Comparison of ENCODE assay signal across 28 mouse cellular contexts in the genomic region with DNA sequence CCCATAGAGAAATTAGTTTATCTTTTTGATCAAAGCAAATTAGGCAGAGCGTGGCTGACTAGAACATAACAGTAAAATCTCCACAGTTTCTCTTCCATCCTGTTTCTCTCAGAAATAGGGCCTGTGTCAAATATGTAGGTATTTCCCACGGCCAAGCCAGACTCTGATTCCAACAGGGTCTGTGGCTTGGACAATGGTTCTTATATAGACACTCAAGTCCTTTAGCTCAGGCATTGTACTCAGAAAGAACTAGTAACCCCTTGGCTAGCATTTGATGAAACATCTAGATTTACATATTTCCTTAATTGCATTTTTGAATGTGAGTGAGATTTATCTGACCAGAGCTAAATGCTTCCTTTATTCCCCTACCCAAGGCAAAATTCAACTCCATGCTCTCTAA. TPM values are rescaled to one million over a fixed set of nuclear protein-coding genes. Genes with fewer than 3 reads are reported as not detected.
DNase-seq lines count a peak whose midpoint lies in the region; ATAC-seq lines count a peak whose summit lies in the region.
"Had no signal": no experiment of that assay in that cellular context is flagged by ENCODE, and none has a peak within 500 bp of the region (broad histone marks: within the 10 kb centered on the region; RNA-seq: fewer than 3 reads in every experiment).

No protein-coding gene starts in this region.

- H3K9ac ChIP-seq in hindbrain, embryonic 15.5 days = no peak overlapping the region
- H3K9ac ChIP-seq in neural tube, embryonic 12.5 days = no peak overlapping the region
- no peak overlapping the region for H3K9ac ChIP-seq in heart, embryonic 11.5 days (ENCODE audit: low read depth, low read length)

- peak; percentile 17 for DNase-seq in embryo, embryonic 10.5 days (ENCODE audit: low spot score)
- no peak for DNase-seq in embryo, embryonic 10 days (ENCODE audit: low spot score)
- DNase-seq in Muller cell, postnatal 12 days (ENCODE audit: inconsistent ontology term) = peak; percentile 54
- DNase-seq in thymus, postnatal 25 days = no peak
- no peak for DNase-seq in cerebellum, adult 9-11 months
- DNase-seq: adrenal gland, postnatal 10 days; cerebellum, adult 11 months; cerebellum, postnatal 36 days; gastrocnemius, postnatal 25 days; heart, postnatal 14 days; kidney, adult 2 months; kidney, postnatal 14 days; liver; lung, postnatal 10 days; right cerebral cortex, adult 18-20 months; thymus, postnatal 14 days had no signal

- no peaks in the 10 kb centered on the region; the same call in 1 of the 2 replicates for H3K9me3 ChIP-seq in hindbrain, embryonic 15.5 days
- 0 out of 2 replicates have a peak, but pooled peaks cover 3% of the 10 kb centered on the region for H3K9me3 ChIP-seq in neural tube, embryonic 12.5 days
- H3K9me3 ChIP-seq in heart, embryonic 11.5 days (replicated peaks; ENCODE audit: control insufficient read depth, low read length) = no peaks in the 10 kb centered on the region
- H3K9me3 ChIP-seq: embryonic facial prominence, embryonic 10.5 days; heart, embryonic 10.5 days had no signal

- H3K27me3 ChIP-seq in hindbrain, embryonic 15.5 days = peaks cover 2% of the 10 kb centered on the region; the same call in 1 of the 2 replicates
- no peaks in the 10 kb centered on the region for H3K27me3 ChIP-seq in neural tube, embryonic 12.5 days (replicated peaks)
- H3K27me3 ChIP-seq in heart, embryonic 11.5 days (ENCODE audit: control insufficient read depth, insufficient read depth, low read length) = no peaks in the 10 kb centered on the region

- no peaks in the 10 kb centered on the region for H3K36me3 ChIP-seq in hindbrain, embryonic 15.5 days
- no peaks in the 10 kb centered on the region for H3K36me3 ChIP-seq in neural tube, embryonic 12.5 days
- H3K36me3 ChIP-seq in heart, embryonic 11.5 days (ENCODE audit: control insufficient read depth, insufficient read depth, low read length) = no peaks in the 10 kb centered on the region
- H3K36me3 ChIP-seq: embryonic facial prominence, embryonic 10.5 days; heart, embryonic 10.5 days had no signal

- WGBS in hindbrain, embryonic 15.5 days = 41% methylated on average over 2 of the region's 2 CpGs
- 43% methylated on average over 2 of the region's 2 CpGs for WGBS in neural tube, embryonic 12.5 days
- 78% methylated on average over 2 of the region's 2 CpGs for WGBS in heart, embryonic 11.5 days (ENCODE audit: insufficient replicate concordance)

- no peak overlapping the region for H3K4me3 ChIP-seq in hindbrain, embryonic 15.5 days
- no peak overlapping the region for H3K4me3 ChIP-seq in neural tube, embryonic 12.5 days
- no peak overlapping the region for H3K4me3 ChIP-seq in heart, embryonic 11.5 days (ENCODE audit: low read depth, low read length)
- H3K4me3 ChIP-seq: embryonic facial prominence, embryonic 10.5 days; heart, embryonic 10.5 days; left cerebral cortex, adult 2 months had no signal

- no peak overlapping the region for H3K4me2 ChIP-seq in hindbrain, embryonic 15.5 days
- peak overlapping the region; percentile 21; the same call in 1 of the 2 replicates for H3K4me2 ChIP-seq in neural tube, embryonic 12.5 days (replicated peaks)
- no peak overlapping the region for H3K4me2 ChIP-seq in heart, embryonic 11.5 days

- H3K27ac ChIP-seq in hindbrain, embryonic 15.5 days (replicated peaks) = peak overlapping the region; percentile 57
- H3K27ac ChIP-seq in neural tube, embryonic 12.5 days = no peak overlapping the region
- H3K27ac ChIP-seq in heart, embryonic 11.5 days (ENCODE audit: low read depth, low read length) = no peak overlapping the region
- H3K27ac ChIP-seq: embryonic facial prominence, embryonic 10.5 days; heart, embryonic 10.5 days; left cerebral cortex, adult 2 months had no signal

- ATAC-seq in hindbrain, embryonic 15.5 days (ENCODE audit: low FRiP score, low read depth) = no peak
- ATAC-seq in neural tube, embryonic 12.5 days (ENCODE audit: low FRiP score, low read depth) = peak; percentile 51; the same call in 1 of the 2 replicates
- no peak for ATAC-seq in heart, embryonic 11.5 days (replicated peaks; ENCODE audit: insufficient number of reproducible peaks, low FRiP score, low TSS enrichment)
- ATAC-seq: activated CD4-positive, CD25-positive, alpha-beta regulatory T cell, adult 4 months; inflammation-experienced regulatory T-cells, adult 6 months had no signal

- H3K4me1 ChIP-seq in hindbrain, embryonic 15.5 days (replicated peaks) = peaks cover 4% of the 10 kb centered on the region; the same call in 1 of the 2 replicates
- peaks cover 20% of the 10 kb centered on the region for H3K4me1 ChIP-seq in neural tube, embryonic 12.5 days
- no peaks in the 10 kb centered on the region for H3K4me1 ChIP-seq in heart, embryonic 11.5 days (ENCODE audit: control insufficient read depth, insufficient read depth, low read length)
- H3K4me1 ChIP-seq: heart, embryonic 10.5 days had no signal

RNA-seq across cellular contexts. Expression of gene A930009A15Rik, which starts 0.8 kb away (rescaled TPM):
- 0.40 and 0.69 TPM in 2 replicates for polyA plus RNA-seq in hindbrain, embryonic 15.5 days (2015; fragmentation: Nextera tagmentation; extraction: Ambion mirVana)
- polyA plus RNA-seq in neural tube, embryonic 12.5 days (2016; fragmentation: Nextera tagmentation; extraction: Ambion mirVana) = 0.25 and 0.95 TPM in 2 replicates
- not detected in 2 replicates for polyA plus RNA-seq in heart, embryonic 11.5 days (2014; fragmentation: Nextera tagmentation; extraction: Ambion mirVana)
- polyA plus RNA-seq: activated CD4-positive, CD25-positive, alpha-beta regulatory T cell, adult 4 months; embryonic facial prominence, embryonic 10.5 days; forebrain, embryonic 14.5 days; heart, embryonic 10.5 days; inflammation-experienced regulatory T-cells, adult 6 months; kidney, adult 2 months; liver, embryonic 16.5 days; small intestine, adult 2 months; testis, adult 2 months had no signal

RNA-seq across cellular contexts. Expression of gene Lgr5, which starts 17.0 kb away (rescaled TPM):
- polyA plus RNA-seq in hindbrain, embryonic 15.5 days (2015; fragmentation: Nextera tagmentation; extraction: Ambion mirVana) = 2.3 and 2.6 TPM in 2 replicates
- polyA plus RNA-seq in neural tube, embryonic 12.5 days (2016; fragmentation: Nextera tagmentation; extraction: Ambion mirVana) = 4.8 and 5.8 TPM in 2 replicates
- polyA plus RNA-seq in heart, embryonic 11.5 days (2014; fragmentation: Nextera tagmentation; extraction: Ambion mirVana) = 0.62 and 0.66 TPM in 2 replicates

Comparison
In these comparisons a context has a peak if more than half of its experiments do, and no peak if none do; other contexts are left out.
1. DNase-seq: peak in embryo, embryonic 10.5 days (single experiment) and Muller cell, postnatal 12 days (single experiment); none in embryo, embryonic 10 days (single experiment), thymus, postnatal 25 days (single experiment) and cerebellum, adult 9-11 months (single experiment).